Mouse (Mus musculus) liver, postnatal 0 days (tissue): ENCODE measurements at regions not wholly inside any gene's neighbourhood (a gene's known extent, or its start where the extent isn't known, plus 50 kb on each side); places are given as distances from the start of the nearest gene placed in this dataset.

Experiments
- CTCF ChIP-seq: sonication (generic); IDR thresholded peaks from 2 replicates; pipeline ENCODE4 v1.5.1; 2016; ENCODE audit warnings: antibody characterized with exemption, low read depth
- EP300 ChIP-seq: IDR thresholded peaks from 2 replicates; pipeline ENCODE4 v1.6.1; 2016; ENCODE audit warnings: antibody characterized with exemption, low read depth, mild to moderate bottlenecking

- TF ChIP-seq CTCF, result no peak
- TF ChIP-seq EP300, result no peak
Measured at GRCm38 (mm10) chr2:17168896-17169295, 562.4 kb downstream of the Nebl start.
